17 mouse cellular contexts compared by ENCODE assay signal in the genomic region with DNA sequence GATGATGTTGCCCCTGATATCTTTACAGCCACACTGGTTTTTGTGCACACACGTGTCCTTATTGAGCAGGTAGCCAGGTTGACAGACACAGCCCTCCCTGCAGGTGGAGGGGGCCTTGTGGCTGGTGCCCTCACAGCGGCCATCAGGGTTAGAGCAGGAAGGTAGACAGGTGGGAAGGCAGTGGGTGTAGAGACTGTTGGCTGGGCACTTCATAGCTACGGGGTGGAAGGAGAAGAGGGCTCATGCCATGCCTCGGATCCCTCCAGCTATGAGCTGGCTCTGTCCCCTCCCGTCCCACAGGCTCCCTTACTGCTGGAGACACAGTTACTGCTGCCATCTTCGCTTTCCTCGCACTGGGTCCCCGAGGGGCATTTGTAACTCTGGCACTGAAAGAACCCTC. TPM values are rescaled to one million over a fixed set of nuclear protein-coding genes. Genes with fewer than 3 reads are reported as not detected.
"Had no signal": no experiment of that assay in that cellular context is flagged by ENCODE, and none has a peak within 500 bp of the region (broad histone marks: within the 10 kb centered on the region; RNA-seq: fewer than 3 reads in every experiment).

No protein-coding gene starts in this region.

- H3K9me3 ChIP-seq: neural tube, embryonic 13.5 days; neural tube, embryonic 15.5 days; stomach, embryonic 15.5 days had no signal

- H3K36me3 ChIP-seq: neural tube, embryonic 13.5 days; neural tube, embryonic 15.5 days; stomach, embryonic 15.5 days had no signal

- H3K4me2 ChIP-seq: neural tube, embryonic 13.5 days; neural tube, embryonic 15.5 days; stomach, embryonic 15.5 days had no signal

- DNase-seq: retina, postnatal 1 day; right cerebral cortex, adult 18-20 months; right cerebral cortex, postnatal 14 days; right cerebral cortex, postnatal 25 days; right cerebral cortex, postnatal 4 days; spleen, adult 18-20 months; thymus, adult 18-20 months; thymus, adult 2 months; thymus, postnatal 14 days; thymus, postnatal 25 days; thymus, postnatal 36 days; thymus, postnatal 4 days had no signal

- H3K4me3 ChIP-seq: neural tube, embryonic 13.5 days; neural tube, embryonic 15.5 days; stomach, embryonic 15.5 days had no signal

- H3K27ac ChIP-seq: neural tube, embryonic 13.5 days; neural tube, embryonic 15.5 days; stomach, embryonic 15.5 days; stomach, postnatal 0 days had no signal

- H3K27me3 ChIP-seq: neural tube, embryonic 13.5 days; neural tube, embryonic 15.5 days; stomach, embryonic 15.5 days had no signal

- H3K9ac ChIP-seq: neural tube, embryonic 13.5 days; neural tube, embryonic 15.5 days; stomach, embryonic 15.5 days had no signal

- H3K4me1 ChIP-seq: neural tube, embryonic 13.5 days; neural tube, embryonic 15.5 days; stomach, embryonic 15.5 days had no signal

RNA-seq across cellular contexts. Expression of a gene that starts 41.7 kb away (rescaled TPM):
- total RNA-seq: neutrophil, adult 5-6 weeks had no signal
